Mouse (Mus musculus) heart, embryonic 14.5 days (tissue): Measurements from ENCODE around the gene Cdkn2aip. TPM values are rescaled to one million over a fixed set of nuclear protein-coding genes. Genes with fewer than 3 reads are reported as not detected.

Experiments used
- ATAC-seq: fragments of 200-750 bp; cut with Nextera tagmentation; 2 replicates; pipeline ENCODE4 v1.8.0; 2017; ENCODE audit warnings: low read depth, moderate TSS enrichment; ENCODE audit not compliant: insufficient number of reproducible peaks, insufficient read depth, low FRiP score
- H3K27ac ChIP-seq, 2 experiments: fragments of 200-500 bp in 1 of 2; fragments of 300-500 bp in 1 of 2; sonication (generic) in 1 of 2; replicated peaks in 1 of 2; 2 replicates each; pipeline ENCODE4 v1.5.1; 2012 to 2014; ENCODE audit warnings: low read depth in 2 of 2, low read length in 2 of 2, control low read depth in 1 of 2, mild to moderate bottlenecking in 1 of 2, mixed read lengths in 1 of 2; ENCODE audit not compliant: control insufficient read depth in 1 of 2, insufficient read depth in 1 of 2
- H3K27me3 ChIP-seq: fragments of 300-500 bp; sonication (generic); 2 replicates; pipeline ENCODE4 v1.6.1; 2014; ENCODE audit warnings: mild to moderate bottlenecking, low read length, control low read depth; ENCODE audit not compliant: control insufficient read depth, insufficient read depth
- H3K36me3 ChIP-seq: fragments of 300-500 bp; sonication (generic); 2 replicates; pipeline ENCODE4 v1.6.1; 2014; ENCODE audit warnings: mild to moderate bottlenecking, control low read depth, low read length, mixed read lengths; ENCODE audit not compliant: control insufficient read depth, insufficient read depth
- H3K4me1 ChIP-seq, 2 experiments: fragments of 200-500 bp in 1 of 2; fragments of 300-500 bp in 1 of 2; sonication (generic) in 1 of 2; 2 replicates each; pipeline ENCODE4 v1.6.1; 2012 to 2014; ENCODE audit warnings: low read length in 2 of 2, control low read depth in 1 of 2, mixed read lengths in 1 of 2; ENCODE audit not compliant: control insufficient read depth in 2 of 2, insufficient read depth in 2 of 2
- H3K4me2 ChIP-seq: fragments of 300-500 bp; sonication (generic); 2 replicates; pipeline ENCODE4 v1.6.1; 2014; ENCODE audit warnings: mild to moderate bottlenecking, low read length
- H3K4me3 ChIP-seq, 2 experiments: fragments of 200-500 bp in 1 of 2; fragments of 300-500 bp in 1 of 2; sonication (generic) in 1 of 2; 2 replicates each; pipeline ENCODE4 v1.5.1; 2012 to 2014; ENCODE audit warnings: low read length in 2 of 2, mild to moderate bottlenecking in 2 of 2, control low read depth in 1 of 2, low read depth in 1 of 2, moderate library complexity in 1 of 2; ENCODE audit not compliant: control insufficient read depth in 1 of 2, insufficient read depth in 1 of 2
- H3K9ac ChIP-seq: fragments of 300-500 bp; sonication (generic); 2 replicates; pipeline ENCODE4 v1.6.1; 2014; ENCODE audit warnings: mild to moderate bottlenecking, low read length
- H3K9me3 ChIP-seq: fragments of 300-500 bp; sonication (generic); 2 replicates; pipeline ENCODE4 v1.6.1; 2016; ENCODE audit warnings: low read length, control low read depth; ENCODE audit not compliant: control insufficient read depth
- WGBS: fragments of 180-500 bp; shearing (Covaris S2); extraction: QIAGEN DNeasy Blood & Tissue Kit; methylation state at CpG from one replicate; pipeline ENCODE4 v1.1.7; 2014; 5-methylcytosine and 5-hydroxymethylcytosine counted together
- polyA plus RNA-seq: library from polyadenylated mRNA; unstranded; fragments of >200 nt; fragmentation: Nextera tagmentation; extraction: Ambion mirVana; gene quantifications from 2 replicates; pipeline ENCODE4 v1.2.1, GENCODE M21; 2014

Cdkn2aip gene
- polyA plus RNA-seq, 1 experiment from 2014 or later = 15.8 TPM

- no peaks in the 10 kb centered on the region for H3K36me3 ChIP-seq
- 75% methylated on average over 5 of the region's 5 CpGs for WGBS
- no peak overlapping the region for H3K4me2 ChIP-seq
- no peaks in the 10 kb centered on the region for H3K9me3 ChIP-seq
- ATAC-seq = no peak
- H3K27ac ChIP-seq = no peak overlapping the region
- H3K4me1 ChIP-seq = no peaks in the 10 kb centered on the region; a peak in 1 of 4 replicates
- H3K4me3 ChIP-seq = no peak overlapping the region
- H3K27me3 ChIP-seq = no peaks in the 10 kb centered on the region
- H3K9ac ChIP-seq = no peak overlapping the region
These were observed 18.2 kb downstream of the Cdkn2aip start for GRCm38 (mm10) chr8:47695431-47696105.

GRCm38 (mm10) chr8:47693119-47693518 is 20.6 kb downstream of the Cdkn2aip start:
- Histone ChIP-seq H3K27ac (no peak overlapping the region), H3K27me3 (no peaks in the 10 kb centered on the region), H3K4me3 (no peak overlapping the region), H3K4me2 (no peak overlapping the region), H3K36me3 (no peaks in the 10 kb centered on the region), H3K9me3 (0 out of 2 replicates have a peak, but pooled peaks cover 3% of the 10 kb centered on the region), H3K9ac (no peak overlapping the region), H3K4me1 (no peaks in the 10 kb centered on the region; a peak in 1 of 4 replicates)
- WGBS = 18% methylated on average over 2 of the region's 2 CpGs
- no peak for ATAC-seq

GRCm38 (mm10) chr8:47691831-47692230 is 21.9 kb downstream of the Cdkn2aip start:
- no peak for ATAC-seq
- Histone ChIP-seq H3K4me2 (no peak overlapping the region), H3K9ac (no peak overlapping the region), H3K36me3 (no peaks in the 10 kb centered on the region), H3K27me3 (no peaks in the 10 kb centered on the region), H3K4me1 (no peaks in the 10 kb centered on the region; a peak in 1 of 4 replicates), H3K9me3 (0 out of 2 replicates have a peak, but pooled peaks cover 3% of the 10 kb centered on the region), H3K4me3 (no peak overlapping the region), H3K27ac (no peak overlapping the region)
- 75% methylated on average over 9 of the region's 10 CpGs for WGBS

GRCm38 (mm10) chr8:47691303-47691702 is 22.4 kb downstream of the Cdkn2aip start:
- peak overlapping the region; percentile 64 for H3K9ac ChIP-seq
- peak overlapping the region; percentile 69 for H3K4me2 ChIP-seq
- H3K4me1 ChIP-seq = no peaks in the 10 kb centered on the region; a peak in 1 of 4 replicates
- 54% methylated on average over 7 of the region's 7 CpGs for WGBS
- peak overlapping the region in 1 of 2 experiments; percentile 32; a peak in 2 of 4 replicates for H3K4me3 ChIP-seq
- H3K27me3 ChIP-seq = no peaks in the 10 kb centered on the region
- ATAC-seq = no peak
- no peak overlapping the region for H3K27ac ChIP-seq
- no peaks in the 10 kb centered on the region for H3K36me3 ChIP-seq
- H3K9me3 ChIP-seq = 0 out of 2 replicates have a peak, but pooled peaks cover 3% of the 10 kb centered on the region

- ATAC-seq = no peak
- Histone ChIP-seq H3K4me2 (peak overlapping the region; percentile 69), H3K4me3 (peak overlapping the region; percentile 32 to 50), H3K27me3 (no peaks in the 10 kb centered on the region), H3K9ac (peak overlapping the region; percentile 64), H3K9me3 (0 out of 2 replicates have a peak, but pooled peaks cover 3% of the 10 kb centered on the region), H3K4me1 (no peaks in the 10 kb centered on the region; a peak in 1 of 4 replicates), H3K36me3 (no peaks in the 10 kb centered on the region), H3K27ac (peak overlapping the region; percentile 10 to 34; a peak in 1 of 4 replicates)
- 3% methylated on average over 16 of the region's 16 CpGs for WGBS
These were observed 23.1 kb downstream of the Cdkn2aip start for GRCm38 (mm10) chr8:47690674-47691078.

- no peak for ATAC-seq
- H3K9ac ChIP-seq = no peak overlapping the region
- WGBS = 60% methylated on average over 12 of the region's 12 CpGs
- no peaks in the 10 kb centered on the region for H3K36me3 ChIP-seq
- H3K4me3 ChIP-seq = no peak overlapping the region
- 0 out of 2 replicates have a peak, but pooled peaks cover 3% of the 10 kb centered on the region for H3K9me3 ChIP-seq
- no peaks in the 10 kb centered on the region; a peak in 1 of 4 replicates for H3K4me1 ChIP-seq
- no peak overlapping the region for H3K4me2 ChIP-seq
- H3K27ac ChIP-seq = no peak overlapping the region
- H3K27me3 ChIP-seq = no peaks in the 10 kb centered on the region
These were observed 23.9 kb downstream of the Cdkn2aip start for GRCm38 (mm10) chr8:47689704-47690326.

GRCm38 (mm10) chr8:47684441-47684840 is 29.3 kb downstream of the Cdkn2aip start:
- H3K36me3 ChIP-seq = peaks cover 5% of the 10 kb centered on the region; the same call in 1 of the 2 replicates
- ATAC-seq = no peak
- H3K9ac ChIP-seq = 0 out of 2 replicates have a peak overlapping the region, but pooled peaks have one; percentile 3
- H3K27me3 ChIP-seq = no peaks in the 10 kb centered on the region
- H3K27ac ChIP-seq = no peak overlapping the region
- no peaks in the 10 kb centered on the region for H3K9me3 ChIP-seq
- H3K4me2 ChIP-seq = no peak overlapping the region
- H3K4me3 ChIP-seq = no peak overlapping the region
- WGBS = 35% methylated on average over 5 of the region's 5 CpGs
- H3K4me1 ChIP-seq = no peaks in the 10 kb centered on the region
